Mouse (Mus musculus): ENCODE measurements around the gene Ccdc50.

Gene Ccdc50

DNA sequence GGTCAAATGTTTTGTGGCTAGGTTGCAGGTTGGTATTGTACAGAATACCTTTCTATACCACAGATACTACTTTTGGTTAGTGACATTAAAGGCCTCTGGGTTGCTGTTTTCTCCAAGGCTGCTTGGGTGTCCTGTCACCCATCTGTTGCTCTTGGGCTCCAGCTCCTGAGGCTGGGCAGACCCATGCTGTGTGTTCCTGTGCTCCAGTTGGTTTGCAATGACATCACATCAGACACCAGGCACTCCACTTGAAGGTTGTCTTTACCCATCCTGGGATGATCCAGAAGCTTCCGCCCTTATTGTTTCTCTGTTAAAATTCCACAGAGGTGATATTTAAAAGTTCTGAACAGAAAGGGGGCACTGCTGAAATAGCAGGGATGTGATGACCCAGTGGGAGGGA is 8.3 kb downstream of the Ccdc50 start:
- DNase-seq, result no peak

DNA sequence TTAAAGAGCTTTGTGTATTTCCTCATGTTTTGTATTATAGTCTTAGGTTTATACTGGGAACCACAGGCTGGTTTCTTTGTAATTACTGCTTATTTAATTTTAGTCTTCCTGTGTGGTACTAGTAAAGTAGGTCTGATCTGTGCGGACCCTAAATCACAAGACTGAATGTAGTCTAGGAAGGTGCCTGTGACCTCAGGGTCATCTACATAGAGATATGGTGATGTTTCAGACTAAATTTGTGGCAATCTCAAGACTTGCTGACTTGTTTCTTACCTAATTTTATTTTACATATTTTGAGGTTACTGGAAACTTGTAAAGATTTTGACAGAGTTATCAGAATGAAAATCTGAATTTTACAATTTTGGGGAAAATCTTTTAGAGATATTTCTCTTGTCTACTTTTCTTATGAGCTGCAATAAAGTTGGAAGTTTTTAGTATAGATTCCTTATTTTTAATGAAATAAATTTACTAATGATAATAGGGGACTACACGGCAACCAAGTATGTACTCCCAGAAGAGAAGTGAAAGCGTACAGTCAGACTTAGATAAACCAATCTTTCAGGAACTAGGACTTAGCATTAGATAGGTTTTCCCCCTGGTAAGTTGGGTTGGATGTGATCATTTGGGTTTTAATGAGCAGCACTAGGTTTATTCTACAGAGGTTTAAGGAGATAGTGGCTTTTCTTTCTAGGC is 10.5 kb downstream of the Ccdc50 start:
- DNase-seq, result no peak

- DNase-seq, result no peak
These were observed 11.1 kb downstream of the Ccdc50 start for GRCm38 (mm10) chr16:27399719-27400253.

DNA sequence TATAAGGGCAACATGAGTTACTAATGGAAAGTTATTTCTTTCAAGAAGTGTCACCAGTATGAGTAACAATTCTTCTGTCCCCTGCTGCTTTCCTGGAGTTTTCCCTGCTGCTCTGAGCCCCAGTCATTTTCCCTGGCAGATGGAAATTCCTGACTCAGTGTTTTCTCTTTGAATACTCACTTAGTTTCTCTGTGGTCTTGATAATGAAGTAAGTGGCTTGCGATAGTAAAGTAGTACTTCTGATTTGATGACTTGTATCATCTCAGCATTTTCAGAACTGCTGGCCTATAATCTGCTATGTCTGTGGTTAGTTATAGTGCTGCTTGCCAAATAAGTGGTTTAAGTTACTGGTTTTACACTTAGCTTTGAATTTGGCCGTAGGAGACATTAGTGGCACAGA is 12.9 kb downstream of the Ccdc50 start:
- no peak for DNase-seq

GRCm38 (mm10) chr16:27404107-27404506 is 15.4 kb downstream of the Ccdc50 start:
- no peak for DNase-seq

DNA sequence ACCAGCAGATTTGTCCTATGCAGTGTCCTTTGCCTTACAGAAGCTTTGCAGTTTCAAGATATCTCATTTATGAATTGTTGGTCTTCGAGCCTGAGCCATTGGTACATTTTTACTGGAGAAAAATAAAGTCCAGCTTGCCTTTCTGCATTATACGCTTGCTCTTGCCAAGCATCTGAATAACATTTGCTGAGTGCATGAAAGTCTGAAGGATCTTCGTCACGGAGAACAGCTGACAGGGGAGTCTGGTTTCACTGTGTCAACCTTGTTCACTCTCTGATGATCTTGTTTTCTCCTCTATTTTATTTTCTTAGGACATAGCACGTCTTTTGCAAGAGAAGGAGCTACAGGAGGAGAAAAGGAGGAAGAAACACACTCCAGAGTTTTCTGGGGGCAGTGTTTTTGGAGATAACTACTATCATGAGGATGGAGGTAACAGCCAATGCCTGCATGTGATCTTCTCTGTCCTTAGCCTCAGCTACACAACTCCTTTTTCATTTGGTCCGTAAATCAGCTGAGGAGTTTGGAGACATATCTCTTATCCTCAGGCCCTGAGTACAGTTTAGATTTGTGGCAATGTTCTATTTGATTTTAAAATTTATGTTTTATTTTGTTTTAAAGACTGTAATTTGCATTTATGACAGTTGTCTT is 28.4 kb downstream of the Ccdc50 start:
- DNase-seq, result no peak

DNA sequence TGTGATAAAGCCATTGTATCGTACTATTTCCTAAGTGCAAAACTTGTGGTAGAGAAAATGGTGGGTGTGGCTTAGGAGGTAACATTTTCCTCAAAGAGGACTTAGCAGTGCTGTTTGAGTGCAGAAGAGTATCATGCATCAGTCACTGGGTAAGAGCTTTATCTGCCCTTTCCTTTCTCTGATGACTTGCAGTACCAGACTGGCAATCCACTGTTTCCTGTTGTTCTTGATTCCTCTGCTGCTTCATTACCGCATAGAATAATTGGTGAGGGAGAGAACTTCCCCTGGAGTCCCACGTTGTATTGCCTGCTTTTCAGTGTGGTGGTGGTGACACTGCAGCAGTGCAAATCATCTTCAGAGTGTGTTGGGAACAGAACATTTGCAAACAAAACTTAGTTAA is 29.0 kb downstream of the Ccdc50 start:
- no peak for DNase-seq

DNA sequence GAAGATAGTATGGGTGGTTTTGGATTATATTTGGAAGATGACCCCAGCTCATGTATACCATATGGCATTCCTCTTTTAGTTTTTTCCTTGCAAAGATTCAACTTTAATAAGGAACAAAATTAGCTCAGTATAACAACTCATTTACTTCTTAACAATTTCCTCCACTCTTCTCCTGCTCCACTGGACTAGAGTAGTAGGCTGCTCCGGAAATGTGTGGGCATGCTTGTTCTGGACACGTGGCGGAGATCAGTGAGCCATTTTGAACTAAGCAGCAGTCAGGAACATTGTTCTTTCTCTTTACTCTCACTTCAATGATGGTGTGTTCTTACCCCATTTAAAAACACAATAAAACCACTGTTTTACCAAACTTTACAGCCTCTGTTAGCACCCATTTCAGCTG is 32.3 kb downstream of the Ccdc50 start:
- no peak for DNase-seq

DNA sequence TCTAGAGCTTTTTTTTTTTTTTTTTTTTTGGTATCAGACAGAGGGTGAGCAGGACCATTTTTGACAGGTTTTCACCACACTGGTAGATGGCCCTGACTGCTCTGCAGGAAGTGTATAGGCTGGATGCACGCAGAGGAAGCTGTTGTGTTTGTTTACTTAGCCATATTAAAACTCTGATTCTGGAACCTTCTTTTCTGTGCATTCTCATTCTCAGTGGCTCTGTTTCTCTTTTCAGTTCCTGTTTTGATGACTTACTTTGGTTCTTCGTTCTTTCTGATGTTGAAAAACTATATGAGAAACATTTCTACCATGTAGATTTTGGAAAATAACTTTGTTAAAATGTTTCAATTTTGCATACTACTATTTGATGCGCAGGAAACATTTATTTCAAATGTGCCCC is 46.4 kb downstream of the Ccdc50 start:
- no peak for DNase-seq

DNA sequence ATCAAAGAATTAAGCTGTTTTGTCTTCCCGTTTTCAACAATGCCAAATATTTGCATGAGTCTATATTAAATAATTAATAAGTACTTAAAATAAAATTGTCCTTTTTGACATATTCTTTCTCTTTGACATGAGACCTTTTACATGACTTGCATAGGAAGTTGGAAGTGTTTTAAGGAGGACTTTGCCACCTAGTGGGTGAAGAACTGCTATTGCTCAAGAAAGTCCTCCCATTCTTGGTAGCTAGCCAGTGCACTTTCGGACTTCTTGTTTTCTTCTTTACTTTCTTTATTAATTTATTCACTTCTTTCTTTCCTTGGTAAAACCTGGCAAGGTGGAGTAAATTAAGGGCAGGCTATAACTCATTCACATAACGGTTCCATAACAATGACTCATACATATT is 55.3 kb downstream of the Ccdc50 start:
- no peak for DNase-seq

DNA sequence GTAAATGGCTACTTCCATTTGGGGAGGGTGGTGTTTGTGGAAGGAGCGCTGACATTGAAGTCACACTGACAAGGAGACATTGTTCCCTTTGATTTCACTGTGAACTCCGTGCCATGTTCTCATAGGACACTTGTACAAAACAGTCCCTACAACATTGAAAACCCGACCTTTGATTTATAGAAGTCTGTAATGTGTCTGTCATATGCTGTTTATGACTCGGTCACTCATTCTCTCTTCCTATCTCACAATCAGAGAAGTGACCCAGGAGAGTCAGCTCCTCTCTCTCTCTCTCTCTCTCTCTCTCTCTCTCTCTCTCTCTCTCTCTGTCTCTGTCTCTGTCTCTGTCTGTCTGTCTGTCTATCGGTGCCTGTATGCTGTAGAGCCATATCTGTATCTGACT is 60.7 kb downstream of the Ccdc50 start:
- DNase-seq, result no peak

DNA sequence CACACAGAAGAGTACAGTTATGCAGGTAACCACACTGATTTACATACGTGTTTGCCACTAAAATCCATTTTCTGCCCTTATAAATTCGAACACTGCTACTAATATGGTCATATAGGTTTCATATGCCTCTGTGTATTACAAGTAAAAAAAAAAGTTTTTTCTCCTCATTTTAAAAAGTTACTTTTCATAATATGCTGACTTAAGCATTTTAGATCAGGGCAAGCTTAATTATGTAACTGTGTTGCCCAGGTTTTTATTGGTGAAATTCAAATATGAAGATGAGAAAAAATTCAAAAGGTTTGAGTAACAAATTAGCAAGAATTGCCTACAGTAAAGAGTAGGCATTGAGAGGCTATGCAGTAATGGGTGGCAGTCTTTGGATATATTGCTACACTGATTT is 62.0 kb downstream of the Ccdc50 start:
- no peak for DNase-seq

DNA sequence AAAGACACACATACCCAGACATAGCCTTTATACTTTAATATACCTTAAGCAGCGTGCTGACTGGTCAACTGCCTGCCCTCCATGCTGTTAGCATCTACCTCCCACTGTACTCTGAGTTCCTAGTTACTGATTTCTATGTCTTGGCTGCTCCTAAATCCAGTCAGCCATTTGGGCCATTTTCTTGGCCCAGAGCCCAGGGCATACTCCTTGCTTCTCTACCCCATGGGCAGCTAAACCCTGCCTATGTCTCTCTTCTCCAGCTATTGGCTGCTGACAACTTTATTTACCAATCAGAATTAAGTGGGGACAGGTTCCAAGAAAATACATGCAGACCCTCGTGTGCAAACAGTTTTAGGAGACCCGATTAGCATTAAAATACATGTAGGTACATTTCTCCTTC is 64.7 kb downstream of the Ccdc50 start:
- no peak for DNase-seq

- DNase-seq, result no peak
These were observed 65.2 kb downstream of the Ccdc50 start for GRCm38 (mm10) chr16:27453823-27454222.

DNA sequence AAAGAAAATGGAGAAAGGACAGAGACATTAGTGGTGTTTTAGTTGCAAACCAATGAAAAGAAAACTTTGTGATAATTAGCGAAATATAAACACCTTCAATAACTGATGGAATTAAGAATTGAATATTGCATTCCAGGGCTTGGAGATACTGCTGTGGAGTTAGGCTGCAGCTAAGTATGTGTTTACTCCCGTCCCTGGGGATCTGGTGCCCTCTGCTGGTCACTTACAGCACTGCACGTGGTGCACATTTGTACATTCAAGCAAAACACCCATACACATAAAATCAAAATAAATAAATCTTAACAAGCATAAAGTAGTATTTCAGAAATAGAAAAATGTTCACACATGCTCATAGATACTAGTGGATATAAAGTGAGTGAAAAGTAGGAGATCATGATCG is 68.6 kb downstream of the Ccdc50 start:
- DNase-seq, result peak; percentile 85

DNA sequence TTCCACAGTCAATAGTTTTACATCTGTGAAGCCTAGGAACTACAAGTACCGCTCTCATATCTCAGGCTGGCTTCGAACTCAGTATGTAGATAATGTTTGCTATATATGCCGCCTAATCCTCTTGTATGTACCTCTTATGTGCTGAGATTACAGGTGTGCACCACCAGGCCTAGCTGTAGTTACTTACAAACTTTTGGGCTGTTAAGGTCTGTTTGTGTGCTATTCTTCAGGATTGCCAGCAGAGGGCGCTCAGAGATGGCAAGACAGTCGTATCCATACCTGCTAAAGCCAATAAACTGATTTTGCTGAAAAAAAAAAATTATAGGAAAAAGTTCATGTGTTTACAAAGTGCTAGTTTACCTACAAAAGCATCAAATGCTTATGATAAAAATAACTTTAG is 80.1 kb downstream of the Ccdc50 start:
- DNase-seq, result peak; percentile 52

DNA sequence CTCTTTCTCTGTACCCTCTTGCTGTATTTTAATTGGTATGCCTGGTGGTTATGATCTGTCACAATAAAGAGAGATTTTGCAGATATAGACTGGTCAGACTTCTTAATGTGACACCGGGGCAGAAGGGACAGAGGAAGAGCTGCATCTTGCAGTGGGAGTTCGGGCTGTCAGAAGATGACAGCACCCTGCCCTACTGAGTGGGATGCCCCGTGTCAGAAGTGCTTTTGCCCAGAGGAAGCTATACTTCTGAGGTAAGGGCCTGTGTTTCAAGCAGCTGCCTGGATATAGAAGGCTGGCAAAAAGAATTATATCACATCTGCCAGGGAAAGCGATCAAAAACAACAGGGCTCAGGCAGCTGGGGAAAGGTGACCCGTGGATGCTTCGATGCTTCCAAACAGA is 82.7 kb downstream of the Ccdc50 start:
- DNase-seq, result no peak

DNA sequence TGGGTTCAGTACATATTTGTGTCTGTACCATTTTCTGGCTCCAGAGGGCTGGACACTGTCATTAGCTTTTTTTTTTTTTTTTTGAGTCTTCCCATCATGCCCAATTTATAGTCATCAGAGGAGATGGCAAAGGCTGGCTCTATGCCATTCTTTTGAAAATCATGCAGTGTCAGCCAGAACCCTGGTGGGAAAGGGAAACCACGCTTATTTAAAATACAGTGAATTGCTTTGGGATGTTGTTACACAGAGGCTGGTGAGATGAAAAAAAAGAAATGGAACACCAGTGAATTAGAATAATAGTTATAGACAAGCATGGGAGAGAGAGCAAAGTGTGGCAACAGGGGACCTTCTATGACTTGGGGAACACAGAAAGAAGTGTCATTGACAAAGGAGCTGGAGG is 95.2 kb downstream of the Ccdc50 start:
- DNase-seq, result no peak

All from thymus, postnatal 4 days (tissue).